Mouse (Mus musculus) myocyte (in vitro differentiated cells): Measurements from ENCODE around the gene Ero1lb.

Source experiments
- CEBPB ChIP-seq: IDR thresholded peaks from 2 replicates; pipeline ENCODE4 v1.6.1; 2011; ENCODE audit warnings: mild to moderate bottlenecking, moderate library complexity; ENCODE audit not compliant: poor library complexity, insufficient read depth, severe bottlenecking
- E2F4 ChIP-seq: IDR thresholded peaks from one replicate; pipeline ENCODE4 v1.6.1; 2011; ENCODE audit warnings: mild to moderate bottlenecking, control low read depth, moderate library complexity; ENCODE audit not compliant: insufficient read depth
- POLR2A ChIP-seq: IDR thresholded peaks from one replicate; pipeline ENCODE4 v1.6.1; 2011; ENCODE audit warnings: low read depth, mild to moderate bottlenecking, control low read depth, moderate library complexity; ENCODE audit not compliant: insufficient read length
- POLR2AphosphoS2 ChIP-seq: IDR thresholded peaks from one replicate; pipeline ENCODE4 v1.6.1; 2011; ENCODE audit warnings: low read depth, control low read depth; ENCODE audit not compliant: insufficient read length
- SRF ChIP-seq: IDR thresholded peaks from one replicate; pipeline ENCODE4 v1.6.1; 2011; ENCODE audit warnings: low read depth; ENCODE audit not compliant: control insufficient read depth, insufficient read length
- TCF3 ChIP-seq: IDR thresholded peaks from one replicate; pipeline ENCODE4 v1.6.1; 2011; ENCODE audit warnings: low read depth, control low read depth; ENCODE audit not compliant: insufficient read length
- USF1 ChIP-seq: IDR thresholded peaks from one replicate; pipeline ENCODE4 v1.6.1; 2011; ENCODE audit warnings: low read depth, mild to moderate bottlenecking, control low read depth, moderate library complexity

GRCm38 (mm10) chr13:12567936-12568335 is 2.3 kb downstream of the Ero1lb start:
- no peak for TF ChIP-seq POLR2AphosphoS2
- no peak for TF ChIP-seq CEBPB
- no peak for TF ChIP-seq USF1
- no peak for TF ChIP-seq E2F4
- no peak for TF ChIP-seq POLR2A
- no peak for TF ChIP-seq TCF3
- TF ChIP-seq SRF: no peak
